24 mouse cellular contexts compared by ENCODE assay signal in the genomic region with DNA sequence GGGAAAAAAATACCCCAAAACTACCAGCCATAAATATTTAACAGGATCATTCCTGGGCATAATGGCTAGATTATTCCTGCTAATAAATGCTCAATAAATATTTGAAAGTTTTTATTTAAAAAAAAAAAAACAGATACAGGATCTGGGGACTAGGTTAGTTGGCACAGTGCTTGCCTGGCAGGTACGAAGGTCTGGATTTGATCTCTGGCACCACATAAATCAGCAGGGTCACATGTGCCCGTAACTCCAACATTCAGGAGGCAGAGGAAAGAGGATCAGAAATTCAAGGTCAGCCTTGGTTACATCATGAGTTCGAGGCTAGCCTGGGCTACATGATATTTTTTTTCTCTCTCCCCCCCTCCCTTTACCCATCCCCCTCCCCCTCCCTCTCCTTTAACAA.
A peak's percentile ranks its signal among the peaks of the same experiment; 100 is the strongest.
DNase-seq lines count a peak whose midpoint lies in the region; ATAC-seq and TF ChIP-seq lines count a peak whose summit lies in the region.
"Had no signal": no experiment of that assay in that cellular context is flagged by ENCODE, and none has a peak within 500 bp of the region (broad histone marks: within the 10 kb centered on the region; RNA-seq: fewer than 3 reads in every experiment).

No protein-coding gene starts in this region.

- no peaks in the 10 kb centered on the region for H3K27me3 ChIP-seq in intestine, embryonic 14.5 days (replicated peaks; ENCODE audit: control insufficient read depth, insufficient read depth, low read length)
- no peaks in the 10 kb centered on the region for H3K27me3 ChIP-seq in intestine, embryonic 15.5 days (replicated peaks)
- H3K27me3 ChIP-seq in liver, adult 2 months (ENCODE audit: control insufficient read depth, insufficient read depth, low read length), result no peaks in the 10 kb centered on the region
- H3K27me3 ChIP-seq in liver, embryonic 11.5 days (replicated peaks; ENCODE audit: control insufficient read depth, insufficient read depth, low read length), result no peaks in the 10 kb centered on the region
- H3K27me3 ChIP-seq: CH12.LX; embryonic facial prominence, embryonic 12.5 days; forebrain, embryonic 13.5 days; forebrain, embryonic 15.5 days had no signal

- ATAC-seq in intestine, embryonic 14.5 days (replicated peaks; ENCODE audit: low FRiP score, low TSS enrichment, low read depth), result no peak
- ATAC-seq in intestine, embryonic 15.5 days, result no peak
- no peak for ATAC-seq in liver, embryonic 11.5 days (replicated peaks; ENCODE audit: low FRiP score)
- ATAC-seq: activated CD4-positive, CD25-positive, alpha-beta regulatory T cell, adult 4 months; CD4-positive, CD25-positive, alpha-beta regulatory T cell, adult 4 months; forebrain, embryonic 13.5 days; forebrain, embryonic 15.5 days; Patski had no signal

- 82% methylated on average over 3 of the region's 3 CpGs for WGBS in intestine, embryonic 14.5 days
- 88% methylated on average over 3 of the region's 3 CpGs for WGBS in intestine, embryonic 15.5 days
- 20% methylated on average over 3 of the region's 3 CpGs for WGBS in liver, adult 2 months
- 74% methylated on average over 3 of the region's 3 CpGs for WGBS in liver, embryonic 11.5 days

- TF ChIP-seq POLR2A in liver, adult 2 months (IDR thresholded peaks at IDR 0.05; ENCODE audit: extremely low read depth, insufficient read depth, low read length), result no peak

- H3K4me1 ChIP-seq in intestine, embryonic 14.5 days (replicated peaks; ENCODE audit: control insufficient read depth, insufficient read depth, low read length), result no peaks in the 10 kb centered on the region
- H3K4me1 ChIP-seq in intestine, embryonic 15.5 days (replicated peaks), result no peaks in the 10 kb centered on the region
- 0 out of 2 replicates have a peak, but pooled peaks cover 2% of the 10 kb centered on the region for H3K4me1 ChIP-seq in liver, adult 2 months (ENCODE audit: control insufficient read depth, insufficient read depth, low read length)
- H3K4me1 ChIP-seq in liver, embryonic 11.5 days (replicated peaks; ENCODE audit: control insufficient read depth, insufficient read depth, low read length), result no peaks in the 10 kb centered on the region
- H3K4me1 ChIP-seq: embryonic facial prominence, embryonic 10.5 days; embryonic facial prominence, embryonic 12.5 days; forebrain, embryonic 13.5 days had no signal

- no peaks in the 10 kb centered on the region for H3K9me3 ChIP-seq in intestine, embryonic 14.5 days (ENCODE audit: control insufficient read depth, low read length)
- no peaks in the 10 kb centered on the region for H3K9me3 ChIP-seq in intestine, embryonic 15.5 days
- H3K9me3 ChIP-seq in liver, embryonic 11.5 days (ENCODE audit: control insufficient read depth, low read length), result no peaks in the 10 kb centered on the region
- H3K9me3 ChIP-seq: embryonic facial prominence, embryonic 10.5 days; embryonic facial prominence, embryonic 12.5 days; forebrain, embryonic 13.5 days; forebrain, embryonic 15.5 days had no signal

- no peak overlapping the region for H3K4me3 ChIP-seq in intestine, embryonic 14.5 days (ENCODE audit: low read depth, low read length)
- no peak overlapping the region for H3K4me3 ChIP-seq in intestine, embryonic 15.5 days (replicated peaks)
- no peak overlapping the region for H3K4me3 ChIP-seq in liver, adult 2 months (ENCODE audit: insufficient read depth, low read depth, low read length)
- H3K4me3 ChIP-seq in liver, embryonic 11.5 days (ENCODE audit: low read depth, low read length), result no peak overlapping the region
- H3K4me3 ChIP-seq: embryonic facial prominence, embryonic 10.5 days; embryonic facial prominence, embryonic 12.5 days; forebrain, embryonic 13.5 days; forebrain, embryonic 15.5 days had no signal

- peak; percentile 23 for DNase-seq in intestine, embryonic 14.5 days (ENCODE audit: low spot score)
- peak; percentile 10 for DNase-seq in kidney, adult 9 months
- no peak for DNase-seq in kidney, postnatal 14 days
- DNase-seq in liver, adult 2 months (ENCODE audit: extremely low read depth, low read depth, low spot score), result peak; percentile 64
- DNase-seq in liver, embryonic 11.5 days (ENCODE audit: low spot score), result no peak
- DNase-seq: adrenal gland, adult 8-10 months; adrenal gland, postnatal 14 days; adrenal gland, postnatal 36 days; B cell, adult 2 months; cerebellum, adult 11-12 months; cerebellum, adult 2 months; cerebellum, adult 9-10 months; cerebellum, postnatal 10 days; cerebellum, postnatal 25 days had no signal

- H3K36me3 ChIP-seq in intestine, embryonic 14.5 days (ENCODE audit: control insufficient read depth, insufficient read depth, low read length), result no peaks in the 10 kb centered on the region
- no peaks in the 10 kb centered on the region for H3K36me3 ChIP-seq in intestine, embryonic 15.5 days
- H3K36me3 ChIP-seq in liver, adult 2 months (ENCODE audit: control insufficient read depth, insufficient read depth, low read length), result no peaks in the 10 kb centered on the region
- no peaks in the 10 kb centered on the region for H3K36me3 ChIP-seq in liver, embryonic 11.5 days (ENCODE audit: control insufficient read depth, insufficient read depth, low read length)
- H3K36me3 ChIP-seq: embryonic facial prominence, embryonic 10.5 days; embryonic facial prominence, embryonic 12.5 days; forebrain, embryonic 15.5 days; G1E had no signal

- H3K9ac ChIP-seq in intestine, embryonic 14.5 days (ENCODE audit: low read length), result no peak overlapping the region
- no peak overlapping the region for H3K9ac ChIP-seq in intestine, embryonic 15.5 days
- H3K9ac ChIP-seq in liver, adult 2 months (ENCODE audit: low read depth, low read length), result no peak overlapping the region
- no peak overlapping the region for H3K9ac ChIP-seq in liver, embryonic 11.5 days (ENCODE audit: low read depth, low read length)
- H3K9ac ChIP-seq: embryonic facial prominence, embryonic 12.5 days; forebrain, embryonic 13.5 days; forebrain, embryonic 15.5 days had no signal

- H3K79me2 ChIP-seq in liver, adult 2 months (ENCODE audit: control insufficient read depth, insufficient read depth, low read length), result no peaks in the 10 kb centered on the region

- no peak overlapping the region for H3K27ac ChIP-seq in intestine, embryonic 14.5 days (ENCODE audit: low read depth)
- no peak overlapping the region for H3K27ac ChIP-seq in intestine, embryonic 15.5 days
- H3K27ac ChIP-seq in liver, adult 2 months (replicated peaks; ENCODE audit: insufficient read depth, low read depth, low read length), result no peak overlapping the region
- H3K27ac ChIP-seq in liver, embryonic 11.5 days (ENCODE audit: low read depth, low read length), result no peak overlapping the region
- H3K27ac ChIP-seq: embryonic facial prominence, embryonic 10.5 days; embryonic facial prominence, embryonic 12.5 days; forebrain, embryonic 13.5 days; forebrain, embryonic 15.5 days had no signal

- no peak for TF ChIP-seq CTCF in liver, adult 2 months (IDR thresholded peaks at IDR 0.05; ENCODE audit: low read depth, low read length)

- no peak overlapping the region for H3K4me2 ChIP-seq in intestine, embryonic 14.5 days (ENCODE audit: low read length)
- no peak overlapping the region for H3K4me2 ChIP-seq in intestine, embryonic 15.5 days (replicated peaks)
- no peak overlapping the region for H3K4me2 ChIP-seq in liver, embryonic 11.5 days
- H3K4me2 ChIP-seq: embryonic facial prominence, embryonic 12.5 days; forebrain, embryonic 13.5 days; forebrain, embryonic 15.5 days had no signal

Comparison
In these comparisons a context has a peak if more than half of its experiments do, and no peak if none do; other contexts are left out.
1. DNase-seq: peak in intestine, embryonic 14.5 days (single experiment), kidney, adult 9 months (single experiment) and liver, adult 2 months (single experiment); none in kidney, postnatal 14 days (single experiment) and liver, embryonic 11.5 days (single experiment).